ENCODE assay signal across 8 mouse cellular contexts in genomic region chr5:112276907-112277348, GRCm38 (mm10). TPM values are rescaled to one million over a fixed set of nuclear protein-coding genes. Genes with fewer than 3 reads are reported as not detected.
A peak's percentile ranks its signal among the peaks of the same experiment; 100 is the strongest.
DNase-seq lines count a peak whose midpoint lies in the region; ATAC-seq lines count a peak whose summit lies in the region.

No protein-coding gene starts in this region.

- H3K9ac ChIP-seq in lung, embryonic 15.5 days: peak overlapping the region; percentile 76
- H3K9ac ChIP-seq in embryonic facial prominence, embryonic 13.5 days: peak overlapping the region; percentile 86
- peak overlapping the region; percentile 87 for H3K9ac ChIP-seq in intestine, embryonic 16.5 days (ENCODE audit: low read depth, low read length)
- H3K9ac ChIP-seq in neural tube, embryonic 14.5 days (replicated peaks; ENCODE audit: low read depth, low read length): peak overlapping the region; percentile 65

- intact Hi-C loops in left cerebral cortex, postnatal 36 days (cut with DNase I): loop anchor here (5.0 kb wide), 2 partner anchors 45 to 50 kb away; no protein-coding TSS in a partner anchor

- H3K4me2 ChIP-seq in lung, embryonic 15.5 days: peak overlapping the region; percentile 82
- H3K4me2 ChIP-seq in embryonic facial prominence, embryonic 13.5 days: peak overlapping the region; percentile 81
- peak overlapping the region; percentile 85 for H3K4me2 ChIP-seq in intestine, embryonic 16.5 days (ENCODE audit: low read depth, low read length)
- peak overlapping the region; percentile 90 for H3K4me2 ChIP-seq in neural tube, embryonic 14.5 days (ENCODE audit: low read depth, low read length)

- peaks cover 45% of the 10 kb centered on the region for H3K4me1 ChIP-seq in lung, embryonic 15.5 days
- H3K4me1 ChIP-seq in embryonic facial prominence, embryonic 13.5 days: peaks cover 58% of the 10 kb centered on the region
- H3K4me1 ChIP-seq in intestine, embryonic 16.5 days (ENCODE audit: control insufficient read depth, insufficient read depth, low read length): peaks cover 37% of the 10 kb centered on the region
- H3K4me1 ChIP-seq in neural tube, embryonic 14.5 days (ENCODE audit: control insufficient read depth, insufficient read depth, low read length): 0 out of 2 replicates have a peak, but pooled peaks cover 11% of the 10 kb centered on the region

- H3K27me3 ChIP-seq in lung, embryonic 15.5 days: no peaks in the 10 kb centered on the region
- peaks cover 2% of the 10 kb centered on the region; the same call in 1 of the 2 replicates for H3K27me3 ChIP-seq in embryonic facial prominence, embryonic 13.5 days
- H3K27me3 ChIP-seq in intestine, embryonic 16.5 days (replicated peaks; ENCODE audit: control insufficient read depth, insufficient read depth, low read length): no peaks in the 10 kb centered on the region
- no peaks in the 10 kb centered on the region for H3K27me3 ChIP-seq in neural tube, embryonic 14.5 days (ENCODE audit: control insufficient read depth, insufficient read depth, low read length)

- peak overlapping the region; percentile 79 for H3K4me3 ChIP-seq in lung, embryonic 15.5 days
- H3K4me3 ChIP-seq in embryonic facial prominence, embryonic 13.5 days: peak overlapping the region; percentile 73
- H3K4me3 ChIP-seq in intestine, embryonic 16.5 days (ENCODE audit: low read length): peak overlapping the region; percentile 87
- peak overlapping the region; percentile 65 for H3K4me3 ChIP-seq in neural tube, embryonic 14.5 days (ENCODE audit: low read depth, low read length)

- no peaks in the 10 kb centered on the region for H3K36me3 ChIP-seq in lung, embryonic 15.5 days
- no peaks in the 10 kb centered on the region for H3K36me3 ChIP-seq in embryonic facial prominence, embryonic 13.5 days
- no peaks in the 10 kb centered on the region for H3K36me3 ChIP-seq in intestine, embryonic 16.5 days (ENCODE audit: control insufficient read depth, insufficient read depth, low read length)
- H3K36me3 ChIP-seq in neural tube, embryonic 14.5 days (ENCODE audit: control insufficient read depth, insufficient read depth, low read length): no peaks in the 10 kb centered on the region

- under 1% methylated on average over 19 of the region's 24 CpGs for WGBS in lung, embryonic 15.5 days
- under 1% methylated on average over 24 of the region's 24 CpGs for WGBS in embryonic facial prominence, embryonic 13.5 days
- whole genome bisulfite sequencing in intestine, embryonic 16.5 days: under 1% methylated on average over 23 of the region's 24 CpGs
- WGBS in neural tube, embryonic 14.5 days: under 1% methylated on average over 24 of the region's 24 CpGs

- H3K9me3 ChIP-seq in lung, embryonic 15.5 days: no peaks in the 10 kb centered on the region
- no peaks in the 10 kb centered on the region for H3K9me3 ChIP-seq in embryonic facial prominence, embryonic 13.5 days
- no peaks in the 10 kb centered on the region for H3K9me3 ChIP-seq in intestine, embryonic 16.5 days (ENCODE audit: control insufficient read depth, low read length)
- no peaks in the 10 kb centered on the region for H3K9me3 ChIP-seq in neural tube, embryonic 14.5 days (ENCODE audit: control insufficient read depth, low read length)

- H3K27ac ChIP-seq in lung, embryonic 15.5 days: peak overlapping the region; percentile 54
- peak overlapping the region; percentile 72 for H3K27ac ChIP-seq in embryonic facial prominence, embryonic 13.5 days
- H3K27ac ChIP-seq in intestine, embryonic 16.5 days (ENCODE audit: low read length): peak overlapping the region; percentile 76
- peak overlapping the region; percentile 39; the same call in 1 of the 2 replicates for H3K27ac ChIP-seq in neural tube, embryonic 14.5 days (ENCODE audit: low read depth, low read length)

- ATAC-seq in lung, embryonic 15.5 days (ENCODE audit: borderline replicate concordance, extremely low read depth, low FRiP score, low TSS enrichment): no peak
- ATAC-seq in embryonic facial prominence, embryonic 13.5 days (ENCODE audit: insufficient number of reproducible peaks, insufficient read depth, low FRiP score, low TSS enrichment, low read depth): no peak
- no peak; the same call in 1 of the 2 replicates for ATAC-seq in intestine, embryonic 16.5 days
- peak; percentile 48 for ATAC-seq in neural tube, embryonic 14.5 days (ENCODE audit: low read depth)

- no peak for DNase-seq in lung, postnatal 4 days
- no peak for DNase-seq in left cerebral cortex, postnatal 36 days (ENCODE audit: low spot score in 2 of 2)
- DNase-seq in left cerebral cortex, adult 8-10 months (ENCODE audit: low spot score in 2 of 2): no peak
- DNase-seq in ovary, adult 18-20 months (ENCODE audit: low spot score): no peak

RNA-seq across cellular contexts. Expression of gene Tpst2, which starts 0.4 kb away (rescaled TPM):
- polyA plus RNA-seq in lung, embryonic 15.5 days (2015; fragmentation: Nextera tagmentation; extraction: Ambion mirVana): 55.8 and 61.0 TPM in 2 replicates
- 38.7 and 42.8 TPM in 2 replicates for polyA plus RNA-seq in embryonic facial prominence, embryonic 13.5 days (2015; fragmentation: Nextera tagmentation; extraction: Ambion mirVana)
- polyA plus RNA-seq in intestine, embryonic 16.5 days (2015; fragmentation: Nextera tagmentation; extraction: Ambion mirVana): 47.4 and 52.0 TPM in 2 replicates
- 27.1 and 28.1 TPM in 2 replicates for polyA plus RNA-seq in neural tube, embryonic 14.5 days (2014; fragmentation: Nextera tagmentation; extraction: Ambion mirVana)
- total RNA-seq in left cerebral cortex, postnatal 36 days (2021): 10 to 100 TPM; 32.1 to 46.3 TPM
- 10 to 100 TPM; 33.8 to 43.3 (median 38.6) TPM for total RNA-seq in left cerebral cortex, adult 8-10 months (2022)

RNA-seq across cellular contexts. Expression of gene Crybb1, which starts 21.3 kb away (rescaled TPM):
- polyA plus RNA-seq in lung, embryonic 15.5 days (2015; fragmentation: Nextera tagmentation; extraction: Ambion mirVana): 3.2 and 4.5 TPM in 2 replicates
- polyA plus RNA-seq in embryonic facial prominence, embryonic 13.5 days (2015; fragmentation: Nextera tagmentation; extraction: Ambion mirVana): 1.0 and 1.3 TPM in 2 replicates
- 2.7 and 2.9 TPM in 2 replicates for polyA plus RNA-seq in intestine, embryonic 16.5 days (2015; fragmentation: Nextera tagmentation; extraction: Ambion mirVana)
- 3.4 and 4.5 TPM in 2 replicates for polyA plus RNA-seq in neural tube, embryonic 14.5 days (2014; fragmentation: Nextera tagmentation; extraction: Ambion mirVana)
- total RNA-seq in left cerebral cortex, postnatal 36 days (2021): 1 to 10 TPM; 7.1 to 10.0 TPM
- total RNA-seq in left cerebral cortex, adult 8-10 months (2022): 1 to 10 TPM; 4.3 to 8.2 (median 5.4) TPM

RNA-seq across cellular contexts. Expression of gene Cryba4, which starts 24.6 kb away (rescaled TPM):
- polyA plus RNA-seq in lung, embryonic 15.5 days (2015; fragmentation: Nextera tagmentation; extraction: Ambion mirVana): 1.3 and 1.6 TPM in 2 replicates
- 1.0 and 1.9 TPM in 2 replicates for polyA plus RNA-seq in embryonic facial prominence, embryonic 13.5 days (2015; fragmentation: Nextera tagmentation; extraction: Ambion mirVana)
- 1.3 and 1.5 TPM in 2 replicates for polyA plus RNA-seq in intestine, embryonic 16.5 days (2015; fragmentation: Nextera tagmentation; extraction: Ambion mirVana)
- polyA plus RNA-seq in neural tube, embryonic 14.5 days (2014; fragmentation: Nextera tagmentation; extraction: Ambion mirVana): 0.79 and 2.7 TPM in 2 replicates
- total RNA-seq in left cerebral cortex, postnatal 36 days (2021): under 1 TPM; 0.59 to 0.95 TPM
- total RNA-seq in left cerebral cortex, adult 8-10 months (2022): 1 to 10 TPM in 1 of 4 experiments, under 1 TPM in 3; 0.51 to 1.5 (median 0.82) TPM

RNA-seq across cellular contexts. Expression of gene Tfip11, which starts 49.2 kb away (rescaled TPM):
- polyA plus RNA-seq in lung, embryonic 15.5 days (2015; fragmentation: Nextera tagmentation; extraction: Ambion mirVana): 30.1 and 30.4 TPM in 2 replicates
- polyA plus RNA-seq in embryonic facial prominence, embryonic 13.5 days (2015; fragmentation: Nextera tagmentation; extraction: Ambion mirVana): 31.8 and 32.8 TPM in 2 replicates
- polyA plus RNA-seq in intestine, embryonic 16.5 days (2015; fragmentation: Nextera tagmentation; extraction: Ambion mirVana): 26.6 and 26.8 TPM in 2 replicates
- 19.6 and 24.7 TPM in 2 replicates for polyA plus RNA-seq in neural tube, embryonic 14.5 days (2014; fragmentation: Nextera tagmentation; extraction: Ambion mirVana)
- 10 to 100 TPM; 44.4 to 46.8 TPM for total RNA-seq in left cerebral cortex, postnatal 36 days (2021)
- 10 to 100 TPM; 43.8 to 51.8 (median 47.0) TPM for total RNA-seq in left cerebral cortex, adult 8-10 months (2022)
